Mouse (Mus musculus) spleen, adult 2 months (tissue): ENCODE measurements at regions not wholly inside any gene's neighbourhood (a gene's known extent, or its start where the extent isn't known, plus 50 kb on each side); places are given as distances from the start of the nearest gene placed in this dataset.

Source experiments
- CTCF ChIP-seq: fragments of 200-500 bp; IDR thresholded peaks from 2 replicates; pipeline ENCODE4 v1.5.1; 2011; ENCODE audit warnings: mild to moderate bottlenecking, inconsistent platforms; ENCODE audit not compliant: insufficient read depth, insufficient read length, insufficient replicate concordance; ENCODE audit errors: extremely low read depth
- POLR2A ChIP-seq: fragments of 200-500 bp; IDR thresholded peaks from 2 replicates; pipeline ENCODE4 v1.6.1; 2011; ENCODE audit warnings: low read depth, low read length, inconsistent platforms

DNA sequence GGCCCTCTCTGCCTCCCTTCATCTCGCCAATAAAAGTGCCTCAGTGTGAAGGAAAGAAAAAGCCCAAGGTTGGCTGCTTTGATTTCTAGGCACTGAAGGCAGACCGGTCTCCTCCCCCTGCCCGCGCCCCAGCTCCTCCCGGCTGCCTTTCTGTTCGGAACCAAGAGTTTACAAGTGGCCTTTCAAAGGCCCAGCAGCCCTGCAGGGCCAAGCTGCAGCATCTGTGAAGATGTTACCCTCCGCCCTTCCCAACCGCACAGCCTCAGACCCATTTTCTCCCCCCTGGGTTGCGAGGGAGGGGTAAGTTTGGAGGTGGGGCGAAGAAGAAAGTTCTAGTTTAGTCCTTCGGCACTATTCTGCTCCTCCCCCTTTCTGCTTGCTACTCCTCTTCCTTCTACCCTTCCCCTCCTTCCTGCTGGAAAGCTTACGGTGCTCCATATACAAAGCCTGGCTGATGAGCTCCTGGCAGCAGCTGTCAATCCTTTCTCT lies 227.1 kb upstream of the Tprg start:
- TF ChIP-seq CTCF (no peak), POLR2A (no peak)
